Mouse (Mus musculus) MEL (cell line): ENCODE measurements around the gene Pde4b. TPM values are rescaled to one million over a fixed set of nuclear protein-coding genes. Genes with fewer than 3 reads are reported as not detected.
A peak's percentile ranks its signal among the peaks of the same experiment; 100 is the strongest.

Experiments
- CHD1 ChIP-seq: IDR thresholded peaks from 2 replicates; pipeline ENCODE4 v1.6.1; 2012; ENCODE audit warnings: low read depth, mild to moderate bottlenecking, inconsistent platforms, low read length, improper control_type of control experiment
- CTCF ChIP-seq, 3 experiments: IDR thresholded peaks in 2 of 3; conservative IDR thresholded peaks in 1 of 3; 2 replicates each; pipeline ENCODE4 v1.5.1; 2011 to 2012; ENCODE audit warnings: low read length in 3 of 3, low read depth in 2 of 3, mild to moderate bottlenecking in 2 of 3, improper control_type of control experiment in 1 of 3, inconsistent platforms in 1 of 3, mixed read lengths in 1 of 3, moderate library complexity in 1 of 3; ENCODE audit not compliant: control insufficient read depth in 1 of 3, insufficient read depth in 1 of 3, poor library complexity in 1 of 3, severe bottlenecking in 1 of 3
- ELF1 ChIP-seq: IDR thresholded peaks from 2 replicates; pipeline ENCODE4 v1.6.1; 2014; ENCODE audit warnings: low read depth, mild to moderate bottlenecking, inconsistent platforms, low read length, improper control_type of control experiment, moderate library complexity
- EP300 ChIP-seq, 2 experiments: IDR thresholded peaks; 2 replicates each; pipeline ENCODE4 v1.6.1; 2011; ENCODE audit warnings: improper control_type of control experiment in 2 of 2, low read length in 2 of 2, low read depth in 1 of 2, mild to moderate bottlenecking in 1 of 2
- JUND ChIP-seq: IDR thresholded peaks from 2 replicates; pipeline ENCODE4 v1.6.1; 2011; ENCODE audit warnings: low read depth, mild to moderate bottlenecking, improper control_type of control experiment, low read length
- MAFK ChIP-seq: IDR thresholded peaks from 2 replicates; pipeline ENCODE4 v1.6.1; 2011; ENCODE audit warnings: low read depth, mild to moderate bottlenecking, low read length, improper control_type of control experiment, borderline replicate concordance
- MAZ ChIP-seq: IDR thresholded peaks from 2 replicates; pipeline ENCODE4 v1.6.1; 2012; ENCODE audit warnings: low read depth, mild to moderate bottlenecking, inconsistent platforms, low read length, improper control_type of control experiment
- POLR2A ChIP-seq, 2 experiments: IDR thresholded peaks; 2 replicates each; pipeline ENCODE4 v1.6.1; 2011 to 2012; ENCODE audit warnings: low read length in 2 of 2, mild to moderate bottlenecking in 2 of 2, control low read depth in 1 of 2, improper control_type of control experiment in 1 of 2, low read depth in 1 of 2, moderate library complexity in 1 of 2; ENCODE audit not compliant: control insufficient read depth in 1 of 2, insufficient read depth in 1 of 2, poor library complexity in 1 of 2
- POLR2AphosphoS5 ChIP-seq: IDR thresholded peaks from 2 replicates; pipeline ENCODE4 v1.6.1; 2012; ENCODE audit warnings: low read depth, borderline replicate concordance, mild to moderate bottlenecking, inconsistent platforms, low read length, moderate library complexity, mixed read lengths
- SIN3A ChIP-seq: IDR thresholded peaks from 2 replicates; pipeline ENCODE4 v1.6.1; 2012; ENCODE audit warnings: low read length, improper control_type of control experiment, inconsistent platforms
- USF2 ChIP-seq, 2 experiments: IDR thresholded peaks; 2 replicates each; pipeline ENCODE4 v1.6.1; 2011 to 2012; ENCODE audit warnings: improper control_type of control experiment in 2 of 2, low read length in 2 of 2, borderline replicate concordance in 1 of 2, inconsistent platforms in 1 of 2, low read depth in 1 of 2, mild to moderate bottlenecking in 1 of 2; ENCODE audit not compliant: insufficient read depth in 1 of 2
- polyA plus RNA-seq, 2 experiments: library from polyadenylated mRNA; stranded (reverse) in 1 of 2; unstranded in 1 of 2; fragments of >175 nt in 1 of 2; fragments of >200 nt in 1 of 2; gene quantifications; 2 replicates each; pipeline versions ENCODE4 v1.2.1 to v1.2.4; 2012; ENCODE audit warnings: low replicate concordance in 2 of 2, low read depth in 1 of 2; ENCODE audit not compliant: insufficient read length in 2 of 2, insufficient read depth in 1 of 2, missing spikeins in 1 of 2
- total RNA-seq: library from RNA; depleted of rRNA; stranded (reverse); fragments of 300-350 nt; gene quantifications from 2 replicates; pipeline ENCODE4 v1.2.3, GENCODE M21; 2012; rRNA removed

Pde4b gene
- total and polyA plus RNA-seq, 3 experiments = 2.7 to 6.0 TPM; not detected in 1

DNA sequence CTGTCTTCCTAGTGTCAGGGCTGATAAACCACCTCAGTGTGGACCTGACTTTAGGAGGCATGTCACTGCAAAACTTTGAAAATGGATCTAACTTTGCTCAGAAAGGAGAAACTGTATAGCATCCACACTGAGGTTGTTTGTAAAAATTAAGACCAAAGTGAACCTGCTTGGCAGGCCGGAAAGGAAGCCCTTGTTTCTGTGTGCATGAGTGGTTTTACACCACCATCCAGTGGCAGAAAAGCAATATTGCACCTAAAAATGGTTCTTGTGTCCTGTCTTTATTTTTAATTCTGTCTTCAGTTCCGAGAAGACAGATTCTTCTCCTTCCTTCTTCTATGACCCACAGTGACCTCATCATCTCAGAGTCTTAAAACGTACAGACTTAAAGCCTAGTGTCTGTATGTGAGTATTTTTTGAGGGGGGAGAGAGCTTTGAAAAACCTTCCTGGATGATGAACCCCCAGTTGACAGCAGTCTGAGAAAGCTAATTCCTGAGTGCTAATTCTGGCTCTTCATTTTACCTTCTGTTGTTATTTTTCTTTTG, 569.2 kb downstream of the Pde4b start (continued):
- TF ChIP-seq POLR2A (IDR thresholded peaks at IDR 0.05; ENCODE audit: control insufficient read depth in 1 of 2, insufficient read depth in 1 of 2, low read depth in 1 of 2, low read length in 2 of 2, poor library complexity in 1 of 2) (no peak), MAFK (no peak), JUND (no peak), USF2 (IDR thresholded peaks at IDR 0.05; ENCODE audit: borderline replicate concordance in 1 of 2, insufficient read depth in 1 of 2, low read depth in 1 of 2, low read length in 2 of 2) (no peak), POLR2AphosphoS5 (no peak), CTCF (IDR thresholded peaks at IDR 0.05 in 2 of 3, conservative IDR thresholded peaks at IDR 0.05 in 1 of 3; ENCODE audit: control insufficient read depth in 1 of 3, insufficient read depth in 1 of 3, low read depth in 2 of 3, low read length in 3 of 3, poor library complexity in 1 of 3, severe bottlenecking in 1 of 3) (peak; percentile 54 to 97 (median 64)), ELF1 (no peak), EP300 (IDR thresholded peaks at IDR 0.05; ENCODE audit: low read depth in 1 of 2, low read length in 2 of 2) (no peak), CHD1 (no peak), SIN3A (peak; percentile 55; the same call in 1 of the 2 replicates), MAZ (no peak)
- TF ChIP-seq, all 39 proteins: peak for 4

Other genes with a start within 250 kb of the Pde4b start
- gene B020004J07Rik, start 243.5 kb upstream of the Pde4b start, total RNA-seq = not detected in 2 replicates
- not detected for gene B020004J07Rik, start 243.5 kb upstream of the Pde4b start, polyA plus RNA-seq
- gene C130073F10Rik, start 193.8 kb upstream of the Pde4b start, total RNA-seq = not detected in 2 replicates
- gene C130073F10Rik, start 193.8 kb upstream of the Pde4b start, polyA plus RNA-seq = not detected
- gene Gm12800, start 178.4 kb upstream of the Pde4b start, total RNA-seq = not detected in 2 replicates
- not detected for gene Gm12800, start 178.4 kb upstream of the Pde4b start, polyA plus RNA-seq
- gene Gm12794, start 147.1 kb upstream of the Pde4b start, total RNA-seq = not detected in 2 replicates
- gene Gm12794, start 147.1 kb upstream of the Pde4b start, polyA plus RNA-seq = not detected
- not detected in 2 replicates for gene Gm12790, start 106.5 kb upstream of the Pde4b start, total RNA-seq
- gene Gm12790, start 106.5 kb upstream of the Pde4b start, polyA plus RNA-seq = not detected
- gene Gm12789, start 100.9 kb upstream of the Pde4b start, total RNA-seq = not detected in 2 replicates
- not detected for gene Gm12789, start 100.9 kb upstream of the Pde4b start, polyA plus RNA-seq